Mouse (Mus musculus) layer of hippocampus, adult 8-10 months (tissue): ENCODE measurements around the gene Cpeb4. TPM values are rescaled to one million over a fixed set of nuclear protein-coding genes. Genes with fewer than 3 reads are reported as not detected.

ENCODE experiments used
- DNase-seq, 2 experiments: peaks; one replicate each; pipeline ENCODE4 v3.0.0; 2022; ENCODE audit warnings: low spot score in 2 of 2
- total RNA-seq, 4 experiments: library from RNA; stranded (reverse); gene quantifications; 2 replicates each; pipeline ENCODE4 v1.2.4; 2022

The Cpeb4 gene
- total RNA-seq, 4 experiments from 2014 or later = 129 to 159 (median 149) TPM

DNA sequence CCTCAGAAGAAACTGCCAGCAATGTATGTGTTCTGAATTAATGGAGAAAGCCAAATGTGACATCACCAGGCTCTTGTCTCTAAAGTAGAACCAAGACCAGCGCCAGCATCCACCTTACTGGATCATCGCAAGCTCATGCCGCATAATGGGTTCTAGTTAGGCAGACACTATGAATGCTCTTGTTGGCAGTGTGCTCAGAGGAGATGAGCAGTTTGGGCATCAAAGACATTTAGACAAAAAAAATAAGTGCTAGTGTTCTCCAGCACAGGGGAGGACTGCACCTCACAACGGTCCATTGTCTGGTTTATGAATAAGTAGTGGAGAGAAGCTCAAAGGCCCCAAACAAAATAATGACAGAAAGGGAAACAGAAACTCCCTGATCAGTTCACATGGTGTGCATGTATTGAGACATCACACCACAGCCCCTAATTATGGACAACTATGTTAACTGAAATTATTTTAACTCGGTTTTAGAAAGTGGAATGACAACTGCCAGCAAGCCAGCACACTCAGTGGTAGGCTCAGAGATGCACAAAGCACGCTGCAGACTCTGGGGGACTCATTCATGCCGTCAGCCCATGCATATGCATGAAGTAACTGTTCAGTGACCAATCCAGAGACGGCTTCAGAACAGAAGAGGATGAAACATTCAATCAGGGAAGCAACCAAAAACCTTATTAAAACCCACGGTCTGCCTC, 25.1 kb upstream of the Cpeb4 start:
- peak in 1 of 2 experiments; percentile 37 for DNase-seq

DNA sequence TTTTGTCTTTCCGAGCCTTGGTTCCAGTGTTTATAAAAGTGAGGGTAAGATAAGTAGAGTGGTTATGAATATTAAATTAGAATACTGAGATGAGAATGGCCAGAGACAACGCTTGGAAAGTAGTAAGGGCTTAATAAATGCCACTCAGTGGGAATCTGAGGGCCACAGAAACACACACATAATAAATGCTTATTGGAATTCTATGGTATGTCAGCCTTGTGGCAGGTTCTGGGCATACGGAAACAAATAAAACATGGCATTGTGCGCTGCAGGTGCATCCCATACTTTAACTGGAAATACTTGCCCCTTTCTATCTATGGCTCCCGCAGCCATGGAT, 24.6 kb upstream of the Cpeb4 start:
- no peak for DNase-seq

DNA sequence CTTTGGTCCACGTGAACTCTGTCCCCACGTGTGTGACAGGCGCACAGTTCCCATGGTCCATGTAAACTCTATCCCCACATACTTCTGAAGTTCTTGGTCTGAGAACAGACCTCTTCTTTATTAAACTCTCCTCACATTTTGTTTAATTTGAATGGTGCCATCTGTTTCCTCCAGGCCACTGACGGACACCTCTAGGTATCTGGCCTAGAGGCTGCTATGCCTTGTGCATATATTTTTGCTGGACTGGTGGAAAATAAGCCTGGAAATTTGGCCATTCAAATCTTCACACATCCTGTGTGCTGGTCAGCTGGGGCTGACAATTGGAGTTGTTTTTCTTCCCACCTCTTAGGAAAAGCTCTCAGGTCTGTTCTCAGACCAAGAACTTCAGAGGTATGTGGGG, 23.3 kb upstream of the Cpeb4 start:
- DNase-seq = no peak

DNA sequence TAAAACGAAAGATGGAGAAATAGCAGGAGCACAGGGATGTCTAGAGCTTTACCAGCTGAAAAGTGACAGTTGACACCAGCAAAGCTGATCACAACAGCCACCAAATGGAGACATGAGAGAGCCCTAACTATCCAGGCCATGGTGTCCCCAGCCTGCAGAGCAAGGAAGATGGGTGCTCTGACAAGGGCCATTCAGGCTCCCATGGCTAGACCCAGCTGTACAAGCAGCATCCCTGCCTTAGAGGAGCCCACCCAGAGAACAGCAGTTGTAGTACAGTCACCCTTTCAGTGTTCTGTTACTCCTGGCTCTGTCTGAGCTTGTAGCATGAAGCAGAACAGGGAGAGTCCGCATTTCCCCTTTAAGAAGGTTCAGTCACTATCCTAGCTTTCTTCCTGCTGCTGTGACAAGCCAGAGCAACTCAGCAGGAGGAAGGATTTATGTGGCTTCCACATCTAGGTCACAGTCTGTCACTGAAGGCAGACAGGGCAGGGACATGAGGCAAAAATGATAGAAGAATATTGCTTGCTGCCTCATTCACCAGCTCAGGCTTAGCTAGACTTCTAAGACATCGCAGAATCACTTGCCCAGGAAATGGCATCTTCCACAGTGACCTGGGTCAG, 21.7 kb upstream of the Cpeb4 start:
- DNase-seq = no peak

DNA sequence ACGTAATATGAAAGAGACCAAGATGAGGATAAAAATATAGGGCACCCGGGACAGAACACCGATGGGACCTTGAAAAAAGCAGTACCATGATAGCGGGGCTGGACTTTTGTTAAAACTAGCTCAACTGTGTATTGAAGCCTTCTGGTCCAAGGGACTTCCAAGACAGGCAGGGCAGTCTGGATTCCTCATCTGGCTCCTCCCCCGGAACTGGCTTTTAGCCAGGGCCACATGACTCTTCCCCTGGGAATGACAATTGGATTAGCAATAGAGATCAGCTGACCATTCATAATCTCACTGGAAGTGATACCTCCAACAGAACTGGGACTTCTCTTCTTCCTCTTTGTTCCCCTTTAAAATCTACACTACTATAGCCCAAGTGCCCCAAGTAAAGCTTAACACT, 21.0 kb upstream of the Cpeb4 start:
- DNase-seq = no peak

DNA sequence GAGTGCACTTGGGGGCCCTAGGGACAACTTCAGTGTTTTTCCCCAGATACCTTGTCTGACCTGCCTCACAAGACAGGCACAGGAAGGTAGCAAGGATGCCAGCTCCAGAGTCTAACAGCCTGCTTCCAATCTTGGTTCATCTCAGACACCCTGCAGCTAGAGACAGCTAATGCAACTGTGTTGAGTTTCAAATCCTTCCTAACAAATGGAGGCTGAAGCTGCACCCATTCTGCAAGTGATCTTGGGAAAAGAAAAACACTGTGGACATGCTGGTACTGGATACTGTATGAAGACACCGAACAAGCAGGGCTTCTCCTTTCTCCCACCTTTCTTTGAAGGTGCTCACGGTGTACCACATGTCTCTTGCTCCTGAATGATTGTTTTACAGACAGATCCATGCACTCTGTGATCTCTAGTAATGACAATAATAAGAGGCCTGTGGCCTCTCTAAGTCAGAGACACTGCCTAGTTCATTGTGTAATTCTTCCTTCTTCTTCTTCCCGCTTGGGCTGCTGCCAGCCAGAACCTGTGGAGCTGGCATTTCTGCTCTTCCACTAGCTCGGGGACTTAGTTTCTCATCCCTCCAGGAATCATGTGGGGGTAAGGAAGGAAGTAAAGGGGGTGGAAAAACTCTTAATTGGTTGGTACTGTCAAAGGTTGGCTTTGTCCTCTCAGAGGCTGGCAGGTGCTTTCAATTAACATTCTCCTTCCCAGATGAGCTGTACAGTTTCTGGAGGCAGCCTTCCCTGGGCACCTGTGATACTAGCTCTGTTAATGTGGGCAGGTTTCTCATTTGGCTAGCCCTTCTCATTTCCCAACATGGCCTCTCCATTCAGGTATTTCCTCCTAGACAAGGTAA, 20.1 kb upstream of the Cpeb4 start:
- no peak for DNase-seq

DNA sequence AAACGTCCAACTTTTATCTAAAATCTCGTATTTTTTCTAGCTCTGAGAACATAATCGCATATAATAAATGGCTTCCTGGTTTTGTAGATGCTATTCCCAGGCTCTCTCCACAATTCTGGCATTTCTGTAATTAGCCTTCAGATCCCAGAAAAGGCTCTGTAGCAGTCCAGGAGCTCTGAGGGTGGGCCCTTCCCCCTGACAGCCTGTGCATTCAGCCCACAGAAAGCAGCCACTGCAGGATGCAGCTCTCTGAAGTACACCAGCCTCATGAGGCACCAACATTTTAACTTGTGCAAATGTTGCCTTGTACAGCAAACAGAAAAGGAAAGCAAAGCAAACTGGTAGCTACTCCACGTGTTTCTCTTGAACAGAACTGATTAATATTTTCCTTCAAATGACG, 17.1 kb upstream of the Cpeb4 start:
- DNase-seq = peak; percentile 45 to 47

DNA sequence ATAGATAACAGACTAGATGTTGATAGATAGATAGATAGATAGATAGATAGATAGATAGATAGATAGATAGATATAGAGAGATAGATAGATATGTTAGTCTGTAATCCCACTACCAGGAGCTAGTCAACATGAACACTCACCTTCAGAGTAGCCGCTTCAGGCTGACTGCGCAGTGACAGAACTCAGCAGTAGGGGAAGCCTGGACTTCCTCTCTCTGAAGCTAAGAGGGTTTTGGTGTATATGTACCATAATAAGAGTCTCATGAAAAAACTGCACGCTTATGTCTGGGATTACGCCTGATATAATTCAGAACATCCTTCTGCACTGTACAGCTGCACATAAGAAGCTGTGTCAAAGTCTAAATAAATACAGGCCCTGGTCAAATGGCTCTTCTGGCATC, 14.5 kb upstream of the Cpeb4 start:
- DNase-seq = no peak

DNA sequence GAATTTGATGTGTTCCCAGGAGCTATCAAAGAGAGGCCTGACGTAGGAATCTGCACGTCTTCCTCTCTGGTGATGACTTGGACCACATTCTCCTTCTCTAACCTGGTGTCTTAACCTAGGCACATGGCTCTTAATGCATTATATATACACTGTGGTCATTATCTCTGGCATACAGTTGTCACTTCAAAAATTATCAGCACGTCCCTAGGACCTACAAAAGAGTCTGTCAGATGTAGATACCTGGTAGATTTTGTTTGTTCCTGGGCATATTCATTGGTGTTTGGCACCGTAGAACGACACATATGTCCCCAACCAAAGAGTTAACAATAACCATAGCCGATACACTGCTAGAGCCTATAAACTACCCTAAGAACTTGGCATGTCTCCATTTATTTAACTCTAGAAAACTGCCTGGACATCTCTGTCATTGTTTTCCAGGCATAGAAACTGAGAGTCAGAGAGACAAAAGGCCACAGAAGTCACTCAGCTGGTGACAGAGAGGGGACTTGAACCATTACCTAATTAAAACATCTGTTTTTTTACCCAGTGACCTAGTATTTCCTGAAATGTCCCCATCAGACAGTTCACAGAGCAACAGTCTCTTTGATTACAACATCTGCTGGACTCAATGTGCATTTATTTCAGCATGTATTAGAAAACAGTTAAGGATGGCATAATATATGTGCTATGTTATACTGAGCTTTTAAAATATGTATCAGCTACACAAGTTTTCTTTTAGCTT, 10.7 kb upstream of the Cpeb4 start:
- DNase-seq = no peak

DNA sequence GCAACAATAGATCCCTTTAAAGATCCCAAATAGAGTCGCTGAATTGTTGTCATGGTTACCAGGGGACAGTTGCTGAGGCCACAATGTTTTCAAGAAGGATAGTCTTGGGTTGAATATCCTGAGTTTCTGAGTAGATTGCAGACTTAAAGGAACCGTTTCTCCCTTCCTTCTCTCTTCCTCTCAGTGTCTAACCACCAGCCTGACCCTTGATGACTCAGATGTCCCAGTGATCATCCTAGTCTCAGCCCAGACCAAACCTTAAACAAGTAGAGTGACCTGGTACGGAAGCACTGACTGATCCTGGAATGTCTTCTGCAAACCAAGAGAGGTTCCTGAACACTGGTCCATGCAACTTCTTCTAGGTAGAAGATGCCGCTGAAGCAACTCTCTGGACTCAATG, 4.0 kb upstream of the Cpeb4 start:
- no peak for DNase-seq

DNA sequence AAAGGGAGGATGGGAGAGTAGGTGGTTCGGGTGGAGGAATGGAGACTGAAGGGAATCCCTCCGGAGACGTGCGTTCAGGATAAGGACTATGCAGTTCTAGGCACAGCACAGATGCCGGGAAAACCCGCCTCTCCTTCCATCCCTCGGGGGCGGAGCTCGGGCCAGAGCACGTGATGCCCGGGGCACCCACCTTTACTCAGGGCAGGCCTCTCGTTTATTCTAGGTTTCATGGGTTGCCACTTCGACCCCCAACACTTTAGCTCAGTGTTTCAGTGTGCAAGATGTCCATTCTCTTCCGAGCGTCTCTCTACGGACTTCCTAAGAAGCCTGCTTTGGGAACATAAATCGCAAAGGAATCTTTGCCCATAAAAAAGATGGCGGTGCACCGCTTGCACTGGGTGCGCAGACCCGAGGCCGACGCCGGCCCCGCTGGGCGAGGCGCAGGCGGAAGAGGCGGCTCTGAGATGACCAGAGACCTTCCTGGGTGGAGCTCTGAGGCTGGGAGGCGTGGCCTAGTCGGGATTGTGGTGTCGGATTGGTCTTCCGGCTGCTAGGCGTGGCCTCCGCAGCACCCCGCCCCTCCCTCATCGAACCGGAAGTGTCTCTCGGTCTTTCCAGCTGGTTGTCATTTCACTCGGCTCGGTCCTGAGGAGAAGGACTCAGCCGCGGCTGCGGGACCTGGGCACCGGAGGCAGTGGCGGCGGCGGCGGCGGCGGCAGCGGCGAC, 1.6 kb upstream of the Cpeb4 start:
- peak; percentile 99 for DNase-seq

DNA sequence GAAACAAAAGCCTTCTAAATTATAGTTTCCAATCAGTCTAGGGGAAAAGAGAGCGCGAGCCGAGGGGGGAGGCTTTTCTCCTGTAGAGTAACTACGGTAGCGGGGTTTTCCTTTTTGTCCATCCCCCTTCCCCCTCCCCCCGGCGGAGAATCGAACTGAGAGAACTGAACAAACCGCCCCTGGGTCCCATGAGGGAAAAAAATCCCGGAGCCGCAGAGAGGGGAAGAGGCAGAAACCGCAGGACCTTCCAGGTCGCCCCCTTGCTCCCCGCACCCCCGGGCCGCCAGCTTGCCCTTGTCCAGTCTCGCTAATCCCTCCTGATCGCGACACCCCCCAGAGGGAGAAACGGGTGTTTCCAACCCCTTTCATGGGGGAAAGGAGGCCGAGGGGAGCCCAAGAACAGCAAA, 873 bp upstream of the Cpeb4 start:
- peak in 1 of 2 experiments; percentile 41 for DNase-seq

DNA sequence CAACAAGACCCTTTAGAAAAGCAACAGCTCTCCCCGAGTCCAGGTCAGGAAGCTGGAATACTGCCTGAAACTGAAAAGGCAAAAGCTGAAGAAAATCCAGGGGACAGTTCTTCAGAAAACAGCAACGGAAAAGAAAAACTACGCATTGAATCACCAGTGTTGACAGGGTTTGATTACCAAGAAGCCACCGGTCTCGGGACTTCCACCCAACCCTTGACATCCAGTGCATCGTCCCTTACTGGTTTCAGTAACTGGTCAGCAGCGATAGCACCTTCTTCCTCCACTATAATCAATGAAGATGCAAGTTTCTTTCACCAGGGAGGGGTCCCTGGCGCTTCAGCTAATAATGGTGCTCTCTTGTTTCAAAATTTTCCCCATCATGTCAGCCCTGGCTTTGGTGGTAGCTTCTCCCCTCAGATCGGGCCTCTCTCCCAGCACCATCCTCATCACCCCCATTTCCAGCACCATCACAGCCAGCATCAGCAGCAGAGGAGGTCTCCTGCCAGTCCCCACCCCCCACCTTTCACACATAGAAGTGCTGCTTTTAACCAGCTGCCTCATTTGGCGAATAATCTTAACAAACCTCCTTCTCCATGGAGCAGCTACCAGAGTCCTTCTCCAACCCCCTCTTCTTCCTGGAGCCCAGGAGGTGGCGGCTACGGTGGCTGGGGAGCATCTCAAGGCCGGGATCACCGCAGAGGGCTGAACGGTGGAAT, 693 bp downstream of the Cpeb4 start:
- DNase-seq = peak in 1 of 2 experiments; percentile 41

DNA sequence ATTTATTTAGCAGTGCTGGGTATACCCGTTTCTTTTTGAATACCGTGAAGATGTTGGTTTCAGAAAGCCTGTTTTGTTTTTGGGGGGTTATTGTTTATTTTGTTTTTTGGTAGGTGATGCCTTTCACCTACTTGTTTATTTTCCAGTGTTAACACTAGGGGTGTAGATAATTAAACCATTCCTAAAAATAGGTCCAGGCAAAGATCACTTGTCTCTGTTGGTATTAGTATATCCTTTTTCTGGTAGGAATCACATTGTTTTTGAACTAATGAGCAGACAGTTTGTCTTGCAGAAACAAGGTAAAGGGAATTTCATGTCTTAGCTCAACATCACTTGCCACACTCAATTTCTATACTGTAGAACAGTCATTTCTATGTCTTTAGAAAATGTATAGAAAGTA, 2.1 kb downstream of the Cpeb4 start:
- DNase-seq = no peak

DNA sequence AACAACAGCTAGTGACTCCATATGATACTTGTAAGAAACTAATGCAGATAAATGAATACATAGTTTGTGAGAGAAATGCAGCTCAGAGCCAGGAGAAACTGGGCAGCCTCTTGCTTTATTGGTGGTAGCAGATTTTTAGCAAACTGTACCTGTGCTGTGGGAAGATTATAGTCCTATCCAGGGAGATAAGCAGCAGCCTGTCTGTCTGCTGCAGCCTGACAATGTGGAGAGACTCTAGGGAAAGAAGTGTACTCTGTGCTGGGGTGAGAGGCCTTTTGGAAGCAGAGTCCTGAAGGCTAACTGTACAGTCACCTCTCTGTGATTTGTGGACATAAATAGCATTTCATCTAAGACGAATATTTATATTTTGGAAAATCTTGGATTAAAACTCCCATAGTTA, 11.7 kb downstream of the Cpeb4 start:
- no peak for DNase-seq

DNA sequence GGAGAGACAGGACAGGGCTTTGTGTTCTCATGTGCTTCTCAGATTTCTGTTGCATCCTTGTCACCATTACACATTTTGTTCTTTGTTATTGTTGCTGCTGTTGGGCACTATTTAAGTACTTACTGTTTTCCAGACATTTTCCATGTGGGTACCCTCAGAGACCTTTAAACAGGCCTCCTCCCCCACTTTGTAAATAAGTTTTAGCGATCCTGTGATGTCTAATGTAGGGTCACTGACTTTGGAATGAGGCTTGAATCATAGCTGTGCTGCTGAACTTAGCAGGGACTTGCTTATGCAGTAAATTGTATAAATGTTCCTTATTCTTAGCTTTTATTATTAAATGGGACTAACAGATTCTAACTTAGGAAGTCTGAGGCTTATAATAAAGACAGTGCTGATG, 13.8 kb downstream of the Cpeb4 start:
- no peak for DNase-seq

DNA sequence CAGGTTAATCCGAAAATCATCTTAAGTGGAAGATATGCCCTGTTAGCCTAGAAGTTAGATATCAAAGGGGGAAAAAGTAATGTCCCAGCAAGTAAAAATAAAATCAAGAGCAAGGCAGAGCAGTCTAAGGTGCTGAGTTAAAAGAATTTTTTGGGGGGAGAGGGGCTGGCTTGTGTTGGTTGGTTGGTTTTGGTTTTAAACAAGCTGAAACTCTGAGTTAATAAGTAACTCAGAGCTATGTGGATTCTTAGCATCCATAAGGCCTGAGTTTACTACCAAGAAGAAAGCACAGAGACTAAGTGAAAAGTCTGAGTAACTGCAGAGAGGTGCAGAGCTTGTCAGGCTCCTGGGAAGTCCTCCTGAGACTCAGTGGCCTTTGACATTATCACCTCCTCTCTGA, 16.2 kb downstream of the Cpeb4 start:
- DNase-seq = no peak

DNA sequence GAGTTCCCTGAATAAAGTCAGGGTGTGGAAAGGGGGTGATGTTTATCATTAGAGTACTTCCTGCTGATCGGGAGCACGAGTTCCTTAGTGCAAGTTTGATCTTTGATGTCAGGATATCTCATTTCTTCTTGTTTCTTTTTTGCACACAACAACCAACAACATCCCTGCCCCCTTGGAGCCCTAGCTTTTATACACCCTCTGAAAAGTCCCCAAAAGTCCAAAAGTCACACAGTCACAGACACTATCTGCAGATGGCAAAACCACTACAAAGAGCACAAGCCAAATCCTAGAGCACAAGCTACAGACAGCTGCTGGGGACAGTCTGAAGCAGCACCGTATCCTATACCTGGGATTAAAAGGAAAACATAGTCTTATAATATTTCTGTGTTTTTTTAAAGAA, 20.1 kb downstream of the Cpeb4 start:
- no peak for DNase-seq

DNA sequence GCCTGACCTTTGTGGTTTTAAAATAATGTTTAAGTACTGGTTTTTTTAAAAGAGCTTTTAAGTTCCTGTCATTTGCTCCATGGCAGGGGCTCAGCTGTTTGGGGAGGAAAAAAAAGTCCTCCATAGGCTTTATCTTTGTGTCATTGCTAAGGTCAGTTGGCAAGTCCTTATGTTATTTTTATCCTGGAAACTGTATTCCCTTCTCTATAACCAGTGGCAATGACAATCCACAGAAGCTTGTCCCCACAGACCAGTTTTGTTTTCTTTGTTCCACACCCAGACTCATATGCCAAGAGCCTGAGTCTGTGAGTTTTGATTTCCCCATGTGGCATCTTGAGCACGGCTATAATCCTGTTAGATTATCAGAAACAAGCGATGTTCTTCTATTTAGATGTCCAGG, 21.6 kb downstream of the Cpeb4 start:
- DNase-seq = no peak

DNA sequence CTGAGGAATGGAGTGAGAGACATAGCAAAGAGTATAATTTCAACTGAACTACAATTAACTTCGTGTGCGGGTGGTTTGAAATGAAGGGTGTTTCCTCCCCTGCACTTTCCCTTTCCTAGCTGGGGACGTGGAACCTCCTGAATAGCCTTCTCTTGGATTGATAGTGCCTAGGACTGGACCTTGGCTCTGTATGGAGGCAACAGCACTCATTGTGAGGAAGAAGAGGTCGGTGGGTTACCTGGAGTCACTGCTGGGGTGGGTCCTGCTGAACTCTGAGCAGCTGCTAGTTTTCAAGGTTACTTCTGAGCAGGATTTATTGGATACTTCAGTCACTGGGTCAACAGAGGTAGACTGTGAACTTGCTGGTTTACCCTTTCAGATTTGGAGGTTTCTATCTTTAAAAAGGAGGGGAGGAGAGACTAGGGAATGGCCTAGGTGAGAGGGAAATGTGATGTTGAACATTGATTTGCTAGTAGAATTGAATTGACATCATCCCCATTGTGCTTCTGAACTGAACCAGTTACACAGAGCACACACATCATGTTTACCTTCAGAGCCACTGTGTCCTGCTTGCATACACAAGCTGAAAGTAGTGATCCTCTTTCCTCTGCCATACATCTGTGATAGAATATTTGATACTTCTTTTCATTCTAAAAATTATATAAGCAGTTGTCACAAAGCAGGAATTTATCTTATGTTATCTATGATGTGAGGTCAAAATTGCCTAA, 24.2 kb downstream of the Cpeb4 start:
- DNase-seq = no peak
